Mouse (Mus musculus) hindbrain, embryonic 16.5 days (tissue): ENCODE data around the gene Plcb3. TPM values are rescaled to one million over a fixed set of nuclear protein-coding genes. Genes with fewer than 3 reads are reported as not detected.

Experiments
- ATAC-seq: fragments of 200-750 bp; cut with Nextera tagmentation; 2 replicates; pipeline ENCODE4 v1.8.0; 2017; ENCODE audit warnings: moderate TSS enrichment, moderate library complexity
- H3K27ac ChIP-seq: fragments of 300-500 bp; sonication (generic); 2 replicates; pipeline ENCODE4 v1.5.1; 2014; ENCODE audit warnings: low read depth, mild to moderate bottlenecking, control low read depth, low read length, moderate library complexity
- H3K27me3 ChIP-seq: fragments of 300-500 bp; sonication (generic); replicated peaks from 2 replicates; pipeline ENCODE4 v1.6.1; 2014; ENCODE audit warnings: low read length; ENCODE audit not compliant: control insufficient read depth, insufficient read depth
- H3K36me3 ChIP-seq: fragments of 300-500 bp; sonication (generic); 2 replicates; pipeline ENCODE4 v1.6.1; 2014; ENCODE audit warnings: mild to moderate bottlenecking, low read length, moderate library complexity, mixed read lengths; ENCODE audit not compliant: control insufficient read depth, insufficient read depth
- H3K4me1 ChIP-seq: fragments of 300-500 bp; sonication (generic); 2 replicates; pipeline ENCODE4 v1.6.1; 2014; ENCODE audit warnings: low read depth, low read length; ENCODE audit not compliant: control insufficient read depth, insufficient read depth
- H3K4me2 ChIP-seq: fragments of 300-500 bp; sonication (generic); 2 replicates; pipeline ENCODE4 v1.6.1; 2014; ENCODE audit warnings: mild to moderate bottlenecking, low read length, control low read depth, moderate library complexity
- H3K4me3 ChIP-seq: fragments of 300-500 bp; sonication (generic); 2 replicates; pipeline ENCODE4 v1.5.1; 2014; ENCODE audit warnings: mild to moderate bottlenecking, low read length, control low read depth, moderate library complexity
- H3K9ac ChIP-seq: fragments of 300-500 bp; sonication (generic); 2 replicates; pipeline ENCODE4 v1.6.1; 2014; ENCODE audit warnings: low read depth, mild to moderate bottlenecking, control low read depth, low read length, moderate library complexity
- H3K9me3 ChIP-seq: fragments of 300-500 bp; sonication (generic); 2 replicates; pipeline ENCODE4 v1.6.1; 2014; ENCODE audit warnings: mild to moderate bottlenecking, low read length, moderate library complexity; ENCODE audit not compliant: control insufficient read depth
- WGBS: fragments of 180-500 bp; shearing (Covaris S2); extraction: QIAGEN DNeasy Blood & Tissue Kit; methylation state at CpG from one replicate; pipeline ENCODE4 v1.1.7; 2014; 5-methylcytosine and 5-hydroxymethylcytosine counted together
- polyA plus RNA-seq: library from polyadenylated mRNA; unstranded; fragments of >200 nt; fragmentation: Nextera tagmentation; extraction: Ambion mirVana; gene quantifications from 2 replicates; pipeline ENCODE4 v1.2.1, GENCODE M21; 2015

The Plcb3 gene
- polyA plus RNA-seq, 1 experiment from 2014 or later, result 13.8 TPM

GRCm38 (mm10) chr19:7006892-7007593 lies 30.8 kb upstream of the Plcb3 start:
- ATAC-seq, result no peak
- Histone ChIP-seq H3K27ac (no peak overlapping the region), H3K9ac (no peak overlapping the region), H3K4me1 (no peaks in the 10 kb centered on the region), H3K36me3 (no peaks in the 10 kb centered on the region), H3K4me3 (no peak overlapping the region), H3K9me3 (no peaks in the 10 kb centered on the region), H3K27me3 (no peaks in the 10 kb centered on the region), H3K4me2 (no peak overlapping the region)
- 87% methylated on average over 9 of the region's 9 CpGs for WGBS

- Histone ChIP-seq H3K36me3 (peaks cover 16% of the 10 kb centered on the region), H3K27ac (no peak overlapping the region), H3K4me3 (no peak overlapping the region), H3K4me2 (no peak overlapping the region), H3K4me1 (peaks cover 23% of the 10 kb centered on the region), H3K9ac (no peak overlapping the region), H3K9me3 (no peaks in the 10 kb centered on the region), H3K27me3 (no peaks in the 10 kb centered on the region)
- no peak for ATAC-seq
- 97% methylated on average over 19 of the region's 19 CpGs for WGBS
Measured at GRCm38 (mm10) chr19:6999360-7000063, 23.2 kb upstream of the Plcb3 start.

GRCm38 (mm10) chr19:6997721-6998290 lies 21.5 kb upstream of the Plcb3 start:
- H3K9me3 ChIP-seq, result no peaks in the 10 kb centered on the region
- WGBS, result 79% methylated on average over 9 of the region's 9 CpGs

GRCm38 (mm10) chr19:6996006-6996405 lies 19.7 kb upstream of the Plcb3 start, which contains the start of the genes Nudt22 and Trpt1:
Gene Nudt22 (minus strand): TSS chr19:6996117.
Gene Trpt1 (plus strand): TSS chr19:6996131.
- Histone ChIP-seq H3K9ac (peak within 1 kb of the TSS; percentile 83), H3K4me2 (peak within 1 kb of the TSS; percentile 75), H3K4me3 (peak within 1 kb of the TSS; percentile 69), H3K9me3 (no peaks in the 10 kb centered on the region), H3K4me1 (peaks cover 35% of the 10 kb centered on the region), H3K36me3 (peaks cover 16% of the 10 kb centered on the region), H3K27me3 (no peaks in the 10 kb centered on the region), H3K27ac (peak within 1 kb of the TSS; percentile 71)
- ATAC-seq, result peak; percentile 81
- under 1% methylated on average over 24 of the region's 24 CpGs for WGBS

More at GRCm38 (mm10) chr19:6997721-6998290, 21.5 kb upstream of the Plcb3 start:
- no peak overlapping the region for H3K4me3 ChIP-seq
- H3K27me3 ChIP-seq, result no peaks in the 10 kb centered on the region
- peaks cover 29% of the 10 kb centered on the region for H3K4me1 ChIP-seq
- no peak overlapping the region for H3K27ac ChIP-seq
- H3K4me2 ChIP-seq, result no peak overlapping the region
- H3K36me3 ChIP-seq, result peaks cover 16% of the 10 kb centered on the region
- no peak for ATAC-seq
- no peak overlapping the region for H3K9ac ChIP-seq

- Histone ChIP-seq H3K4me2 (peak overlapping the region; percentile 75), H3K4me1 (peaks cover 35% of the 10 kb centered on the region), H3K4me3 (peak overlapping the region; percentile 69), H3K27ac (peak overlapping the region; percentile 39; the same call in 1 of the 2 replicates), H3K36me3 (peaks cover 16% of the 10 kb centered on the region), H3K9me3 (no peaks in the 10 kb centered on the region), H3K9ac (peak overlapping the region; percentile 83), H3K27me3 (no peaks in the 10 kb centered on the region)
- WGBS, result 45% methylated on average over 21 of the region's 21 CpGs
- ATAC-seq, result no peak
Measured at GRCm38 (mm10) chr19:6995255-6995991, 19.2 kb upstream of the Plcb3 start.

- H3K4me1 ChIP-seq, result peaks cover 35% of the 10 kb centered on the region
Measured at GRCm38 (mm10) chr19:6994489-6994888, 18.2 kb upstream of the Plcb3 start.

GRCm38 (mm10) chr19:6994002-6994401 lies 17.7 kb upstream of the Plcb3 start:
- H3K36me3 ChIP-seq, result peaks cover 4% of the 10 kb centered on the region
- no peaks in the 10 kb centered on the region for H3K9me3 ChIP-seq
- peaks cover 35% of the 10 kb centered on the region for H3K4me1 ChIP-seq
- H3K4me3 ChIP-seq, result no peak overlapping the region
- H3K27ac ChIP-seq, result no peak overlapping the region
- WGBS, result 84% methylated on average over 8 of the region's 8 CpGs
- no peak overlapping the region for H3K4me2 ChIP-seq
- no peak overlapping the region for H3K9ac ChIP-seq
- no peaks in the 10 kb centered on the region for H3K27me3 ChIP-seq
- no peak for ATAC-seq

More at GRCm38 (mm10) chr19:6994489-6994888, 18.2 kb upstream of the Plcb3 start:
- Histone ChIP-seq H3K27me3 (no peaks in the 10 kb centered on the region), H3K9me3 (no peaks in the 10 kb centered on the region), H3K9ac (no peak overlapping the region), H3K4me3 (no peak overlapping the region), H3K36me3 (peaks cover 8% of the 10 kb centered on the region), H3K4me2 (no peak overlapping the region), H3K27ac (no peak overlapping the region)
- ATAC-seq, result no peak
- WGBS, result 85% methylated on average over 8 of the region's 8 CpGs

GRCm38 (mm10) chr19:6993011-6993770 lies 16.9 kb upstream of the Plcb3 start:
- Histone ChIP-seq H3K36me3 (no peaks in the 10 kb centered on the region), H3K27me3 (no peaks in the 10 kb centered on the region), H3K4me1 (peaks cover 36% of the 10 kb centered on the region), H3K9ac (peak overlapping the region; percentile 50), H3K4me2 (peak overlapping the region; percentile 70), H3K27ac (no peak overlapping the region), H3K9me3 (no peaks in the 10 kb centered on the region), H3K4me3 (peak overlapping the region; percentile 41)
- ATAC-seq, result no peak
- WGBS, result 61% methylated on average over 14 of the region's 14 CpGs
